Mouse (Mus musculus): Measurements from ENCODE around the gene Rfx4.

- TF ChIP-seq USF1 (IDR thresholded peaks at IDR 0.05; ENCODE audit: low read depth) (no peak), CTCF (IDR thresholded peaks at IDR 0.05; ENCODE audit: control insufficient read depth, insufficient read depth, insufficient read length) (no peak), MAX (IDR thresholded peaks at IDR 0.05) (no peak), MYOG (IDR thresholded peaks at IDR 0.05; ENCODE audit: control insufficient read depth, extremely low read depth, insufficient read length) (no peak), CEBPB (IDR thresholded peaks at IDR 0.05; ENCODE audit: low read depth) (no peak), FOSL1 (IDR thresholded peaks at IDR 0.05; ENCODE audit: insufficient read depth, low read length, poor library complexity, severe bottlenecking) (no peak)
These were observed 147.9 kb downstream of the Rfx4 start for GRCm38 (mm10) chr10:84903742-84904141.

All from C2C12 (cell line).